Mouse (Mus musculus) lung, postnatal 0 days (tissue): ENCODE measurements around the gene 1700109H08Rik. TPM values are rescaled to one million over a fixed set of nuclear protein-coding genes. Genes with fewer than 3 reads are reported as not detected.

Source experiments
- ATAC-seq: fragments of 200-750 bp; cut with Nextera tagmentation; 2 replicates; pipeline ENCODE4 v1.8.0; 2017; ENCODE audit warnings: moderate library complexity
- DNase-seq: peaks from one replicate; pipeline ENCODE4 v3.0.0-alpha.2; 2016; ENCODE audit warnings: low spot score
- H3K27ac ChIP-seq: fragments of 300-500 bp; sonication (generic); 2 replicates; pipeline ENCODE4 v1.5.1; 2014; ENCODE audit warnings: antibody characterized with exemption, mild to moderate bottlenecking, low read length, mixed read lengths
- H3K27me3 ChIP-seq: fragments of 300-500 bp; sonication (generic); replicated peaks from 2 replicates; pipeline ENCODE4 v1.6.1; 2014; ENCODE audit warnings: low read length, mixed read lengths; ENCODE audit not compliant: insufficient read depth
- H3K36me3 ChIP-seq: fragments of 300-500 bp; sonication (generic); 2 replicates; pipeline ENCODE4 v1.6.1; 2014; ENCODE audit warnings: low read length, mixed read lengths; ENCODE audit not compliant: insufficient read depth
- H3K4me1 ChIP-seq: fragments of 300-500 bp; sonication (generic); 2 replicates; pipeline ENCODE4 v1.6.1; 2014; ENCODE audit warnings: antibody characterized with exemption, low read depth, low read length, mixed read lengths; ENCODE audit not compliant: insufficient read depth
- H3K4me2 ChIP-seq: fragments of 300-500 bp; sonication (generic); replicated peaks from 2 replicates; pipeline ENCODE4 v1.6.1; 2014; ENCODE audit warnings: low read depth, mild to moderate bottlenecking, low read length, moderate library complexity, mixed read lengths
- H3K4me3 ChIP-seq: fragments of 300-500 bp; sonication (generic); 2 replicates; pipeline ENCODE4 v1.5.1; 2014; ENCODE audit warnings: low read depth, low read length
- H3K9ac ChIP-seq: fragments of 300-500 bp; sonication (generic); replicated peaks from 2 replicates; pipeline ENCODE4 v1.6.1; 2014; ENCODE audit warnings: low read depth, mild to moderate bottlenecking
- H3K9me3 ChIP-seq: fragments of 300-500 bp; sonication (generic); 2 replicates; pipeline ENCODE4 v1.6.1; 2016; ENCODE audit warnings: low read length, mixed read lengths
- CTCF ChIP-seq: IDR thresholded peaks from 2 replicates; pipeline ENCODE4 v1.5.1; 2016; ENCODE audit warnings: antibody characterized with exemption, mild to moderate bottlenecking
- EP300 ChIP-seq: IDR thresholded peaks from 2 replicates; pipeline ENCODE4 v1.6.1; 2016; ENCODE audit warnings: antibody characterized with exemption, mild to moderate bottlenecking, control low read depth
- WGBS: fragments of 180-500 bp; shearing (Covaris S2); extraction: QIAGEN DNeasy Blood & Tissue Kit; methylation state at CpG from one replicate; pipeline ENCODE4 v1.1.7; 2014; 5-methylcytosine and 5-hydroxymethylcytosine counted together
- polyA plus RNA-seq: library from polyadenylated mRNA; unstranded; fragments of >200 nt; fragmentation: Nextera tagmentation; extraction: Ambion mirVana; gene quantifications from 2 replicates; pipeline ENCODE4 v1.2.1, GENCODE M21; 2015

Gene 1700109H08Rik
- polyA plus RNA-seq, 1 experiment from 2014 or later: 0.84 TPM

- Histone ChIP-seq H3K9ac (no peak overlapping the region), H3K4me2 (no peak overlapping the region), H3K27me3 (no peaks in the 10 kb centered on the region), H3K4me3 (no peak overlapping the region), H3K4me1 (peaks cover 5% of the 10 kb centered on the region; the same call in 1 of the 2 replicates), H3K9me3 (no peaks in the 10 kb centered on the region), H3K36me3 (no peaks in the 10 kb centered on the region), H3K27ac (no peak overlapping the region)
- no peak for TF ChIP-seq EP300
- no peak for TF ChIP-seq CTCF
- ATAC-seq (no peak), DNase-seq (no peak)
- WGBS: 77% methylated on average over 1 of the region's 1 CpGs
These were observed 25.1 kb upstream of the 1700109H08Rik start for GRCm38 (mm10) chr5:3546226-3546625.

DNA sequence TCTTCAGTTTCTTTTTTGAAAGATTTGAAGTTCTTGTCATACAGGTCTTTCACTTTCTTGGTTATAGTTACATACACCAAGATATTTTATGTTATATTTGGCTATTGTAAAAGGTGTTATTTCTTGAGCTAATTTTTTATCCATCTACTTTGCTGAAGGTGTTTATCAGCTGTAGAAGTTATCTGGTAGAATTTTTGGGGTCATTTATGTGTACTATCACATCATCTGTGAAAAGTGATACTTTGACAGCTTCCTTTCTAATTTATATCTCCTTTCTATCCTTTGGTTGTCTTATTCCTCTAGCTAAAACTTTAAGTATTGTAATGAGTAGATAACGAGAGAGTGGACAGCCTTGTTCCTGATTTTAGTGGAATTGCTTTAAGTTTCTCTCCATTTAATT, 19.9 kb upstream of the 1700109H08Rik start:
- no peaks in the 10 kb centered on the region for H3K4me1 ChIP-seq
- no peak overlapping the region for H3K4me2 ChIP-seq
- H3K27me3 ChIP-seq: no peaks in the 10 kb centered on the region
- ATAC-seq (no peak), DNase-seq (no peak)
- H3K36me3 ChIP-seq: peaks cover 6% of the 10 kb centered on the region; the same call in 1 of the 2 replicates
- TF ChIP-seq EP300: no peak
- TF ChIP-seq CTCF: no peak
- no peak overlapping the region for H3K4me3 ChIP-seq
- H3K9me3 ChIP-seq: no peaks in the 10 kb centered on the region
- no peak overlapping the region for H3K9ac ChIP-seq
- 93% methylated on average over 1 of the region's 1 CpGs for WGBS
- no peak overlapping the region for H3K27ac ChIP-seq

GRCm38 (mm10) chr5:3554198-3554597, 17.2 kb upstream of the 1700109H08Rik start:
- H3K4me2 ChIP-seq: no peak overlapping the region
- no peak overlapping the region for H3K4me3 ChIP-seq
- no peak overlapping the region for H3K9ac ChIP-seq
- peaks cover 15% of the 10 kb centered on the region; the same call in 1 of the 2 replicates for H3K36me3 ChIP-seq
- H3K9me3 ChIP-seq: no peaks in the 10 kb centered on the region
- ATAC-seq: no peak
- DNase-seq: no peak
- no peaks in the 10 kb centered on the region for H3K4me1 ChIP-seq
- no peak overlapping the region for H3K27ac ChIP-seq
- WGBS: 88% methylated on average over 2 of the region's 2 CpGs
- TF ChIP-seq EP300: no peak
- H3K27me3 ChIP-seq: no peaks in the 10 kb centered on the region

- Histone ChIP-seq H3K27ac (no peak overlapping the region), H3K9ac (no peak overlapping the region), H3K9me3 (no peaks in the 10 kb centered on the region), H3K27me3 (no peaks in the 10 kb centered on the region), H3K4me2 (no peak overlapping the region), H3K36me3 (peaks cover 56% of the 10 kb centered on the region), H3K4me3 (no peak overlapping the region), H3K4me1 (no peaks in the 10 kb centered on the region)
- 95% methylated on average over 2 of the region's 2 CpGs for WGBS
- ATAC-seq: no peak
- no peak for TF ChIP-seq CTCF
- no peak for TF ChIP-seq EP300
- DNase-seq: no peak
These were observed 3.5 kb downstream of the 1700109H08Rik start for GRCm38 (mm10) chr5:3574825-3575224.

DNA sequence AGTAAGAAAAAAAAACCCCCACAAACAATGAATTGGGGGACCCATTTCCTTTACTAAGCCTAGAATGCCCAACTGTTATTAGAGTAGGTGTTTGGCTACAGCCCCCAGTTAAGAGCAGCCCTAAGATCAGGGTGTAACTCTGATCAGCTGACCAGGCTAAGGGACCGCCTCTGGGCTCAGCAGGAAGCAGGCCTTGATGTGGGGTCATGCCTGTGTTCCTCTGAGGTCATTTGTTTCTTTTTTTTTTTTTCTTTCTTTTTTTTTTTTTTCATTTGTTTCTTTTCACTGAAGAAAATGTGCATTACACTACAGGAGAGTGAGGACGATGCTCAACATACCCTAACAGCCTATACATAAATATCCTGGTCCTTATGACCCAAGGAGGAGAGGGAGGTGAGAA, 6.6 kb downstream of the 1700109H08Rik start:
- no peak for TF ChIP-seq CTCF
- no peak for TF ChIP-seq EP300
- WGBS: 97% methylated on average over 2 of the region's 2 CpGs
- no peaks in the 10 kb centered on the region for H3K9me3 ChIP-seq
- H3K27me3 ChIP-seq: no peaks in the 10 kb centered on the region
- H3K4me2 ChIP-seq: no peak overlapping the region
- H3K27ac ChIP-seq: no peak overlapping the region
- H3K9ac ChIP-seq: no peak overlapping the region
- H3K4me3 ChIP-seq: no peak overlapping the region
- no peak for ATAC-seq
- H3K36me3 ChIP-seq: peaks cover 51% of the 10 kb centered on the region
- no peak for DNase-seq
- H3K4me1 ChIP-seq: no peaks in the 10 kb centered on the region

DNA sequence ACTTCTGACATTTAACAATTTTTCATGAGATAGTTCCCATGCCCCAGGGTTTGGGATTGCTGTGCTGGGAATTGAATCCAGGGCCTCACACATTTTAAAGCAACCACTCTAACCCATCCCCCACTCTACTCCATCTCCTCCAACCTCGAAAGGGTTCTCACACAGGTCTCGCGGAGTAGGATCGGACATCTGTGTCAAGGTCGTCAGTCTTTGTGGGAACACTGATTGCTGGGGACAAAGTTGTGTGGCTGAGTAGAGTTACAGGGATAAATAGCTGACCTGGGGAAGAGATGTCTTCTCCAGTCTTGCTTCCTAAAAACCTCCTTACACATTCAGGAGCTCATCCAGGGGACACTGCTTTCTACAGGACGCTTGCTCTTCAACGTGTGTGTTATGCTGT, 7.7 kb downstream of the 1700109H08Rik start:
- 91% methylated on average over 7 of the region's 7 CpGs for WGBS
- H3K4me2 ChIP-seq: no peak overlapping the region
- DNase-seq: no peak
- no peak overlapping the region for H3K27ac ChIP-seq
- H3K4me1 ChIP-seq: no peaks in the 10 kb centered on the region
- H3K9ac ChIP-seq: no peak overlapping the region
- no peaks in the 10 kb centered on the region for H3K9me3 ChIP-seq
- peaks cover 50% of the 10 kb centered on the region; the same call in 1 of the 2 replicates for H3K36me3 ChIP-seq
- no peaks in the 10 kb centered on the region for H3K27me3 ChIP-seq
- TF ChIP-seq EP300 (no peak), CTCF (no peak)
- H3K4me3 ChIP-seq: no peak overlapping the region
- no peak for ATAC-seq
